In genomic region chr6:88196054-88196732, GRCm38 (mm10) we compare ENCODE assay signal across 9 mouse cellular contexts. TPM values are rescaled to one million over a fixed set of nuclear protein-coding genes. Genes with fewer than 3 reads are reported as not detected.
DNase-seq lines count a peak whose midpoint lies in the region; ATAC-seq and TF ChIP-seq lines count a peak whose summit lies in the region.
"Had no signal": no experiment of that assay in that cellular context is flagged by ENCODE, and none has a peak within 500 bp of the region (broad histone marks: within the 10 kb centered on the region; RNA-seq: fewer than 3 reads in every experiment).

No protein-coding gene starts in this region.

- no peak for TF ChIP-seq CTCF in heart, adult 2 months (IDR thresholded peaks at IDR 0.05)

- intact Hi-C loops in heart, adult 2 months (cut with DNase I), result loop anchor here (2.0 kb wide), 1 partner anchor 45 kb away; no protein-coding TSS in a partner anchor

- peak in 1 of 2 experiments; percentile 51 for DNase-seq in heart, adult 2 months
- DNase-seq in heart, adult 8-10 months (ENCODE audit: low spot score), result no peak
- DNase-seq in embryonic facial prominence, embryonic 11.5 days (ENCODE audit: low spot score), result peak; percentile 30
- no peak for DNase-seq in urinary bladder, postnatal 4 days (ENCODE audit: low spot score in 2 of 2)
- no peak for DNase-seq in adrenal gland, adult 8-10 months
- no peak for DNase-seq in yolk sac, embryonic 10.5 days (ENCODE audit: low spot score)

- 23% methylated on average over 33 of the region's 33 CpGs for WGBS in heart, adult 2 months
- WGBS in embryonic facial prominence, embryonic 11.5 days, result 1% methylated on average over 33 of the region's 33 CpGs
- 3% methylated on average over 33 of the region's 33 CpGs for WGBS in hindbrain, embryonic 16.5 days

- H3K9ac ChIP-seq in heart, adult 2 months (ENCODE audit: low read depth, low read length), result peak overlapping the region; percentile 73
- peak overlapping the region; percentile 55 for H3K9ac ChIP-seq in embryonic facial prominence, embryonic 11.5 days (replicated peaks; ENCODE audit: low read length)
- no peak overlapping the region for H3K9ac ChIP-seq in hindbrain, embryonic 16.5 days (ENCODE audit: low read depth, low read length)

- H3K27ac ChIP-seq in heart, adult 2 months, result peak overlapping the region; percentile 93
- H3K27ac ChIP-seq in embryonic facial prominence, embryonic 11.5 days (replicated peaks; ENCODE audit: low read depth, low read length), result no peak overlapping the region
- no peak overlapping the region for H3K27ac ChIP-seq in hindbrain, embryonic 16.5 days (ENCODE audit: low read depth, low read length)

- peaks cover 8% of the 10 kb centered on the region for H3K27me3 ChIP-seq in heart, adult 2 months (ENCODE audit: control insufficient read depth, insufficient read depth, low read length)
- H3K27me3 ChIP-seq in embryonic facial prominence, embryonic 11.5 days (ENCODE audit: control insufficient read depth, insufficient read depth, low read length), result peaks cover 90% of the 10 kb centered on the region
- peaks cover 82% of the 10 kb centered on the region for H3K27me3 ChIP-seq in hindbrain, embryonic 16.5 days (replicated peaks; ENCODE audit: control insufficient read depth, insufficient read depth, low read length)
- H3K27me3 ChIP-seq in myocyte (ENCODE audit: control insufficient read depth, insufficient read depth, insufficient read length), result no peaks in the 10 kb centered on the region

- no peaks in the 10 kb centered on the region for H3K36me3 ChIP-seq in heart, adult 2 months (ENCODE audit: control insufficient read depth, insufficient read depth, low read length)
- no peaks in the 10 kb centered on the region for H3K36me3 ChIP-seq in embryonic facial prominence, embryonic 11.5 days (replicated peaks; ENCODE audit: control insufficient read depth, insufficient read depth, low read depth, low read length)
- no peaks in the 10 kb centered on the region for H3K36me3 ChIP-seq in hindbrain, embryonic 16.5 days (ENCODE audit: control insufficient read depth, insufficient read depth, low read length)
- no peaks in the 10 kb centered on the region for H3K36me3 ChIP-seq in myocyte (ENCODE audit: control insufficient read depth, insufficient read depth)

- no peak overlapping the region for H3ac ChIP-seq in myocyte (ENCODE audit: control insufficient read depth, insufficient read length)

- no peaks in the 10 kb centered on the region for H3K79me2 ChIP-seq in heart, adult 2 months (replicated peaks; ENCODE audit: control insufficient read depth, insufficient read depth, low read length)
- peaks cover 15% of the 10 kb centered on the region for H3K79me2 ChIP-seq in myocyte (ENCODE audit: control insufficient read depth, insufficient read depth)

- no peak for TF ChIP-seq EP300 in heart, adult 2 months (IDR thresholded peaks at IDR 0.05; ENCODE audit: insufficient read depth, low read depth, low read length)

- H3K9me3 ChIP-seq in embryonic facial prominence, embryonic 11.5 days (replicated peaks; ENCODE audit: control insufficient read depth, low read length), result no peaks in the 10 kb centered on the region
- H3K9me3 ChIP-seq in hindbrain, embryonic 16.5 days (ENCODE audit: control insufficient read depth, low read length), result no peaks in the 10 kb centered on the region

- 0 out of 2 replicates have a peak, but pooled peaks cover 1% of the 10 kb centered on the region for H3K4me1 ChIP-seq in heart, adult 2 months (ENCODE audit: control insufficient read depth, insufficient read depth, low read length)
- H3K4me1 ChIP-seq in embryonic facial prominence, embryonic 11.5 days (ENCODE audit: control insufficient read depth, insufficient read depth, low read length), result peaks cover 12% of the 10 kb centered on the region
- peaks cover 27% of the 10 kb centered on the region for H3K4me1 ChIP-seq in hindbrain, embryonic 16.5 days (ENCODE audit: control insufficient read depth, insufficient read depth, low read depth, low read length)

- peak overlapping the region; percentile 61 for H3K4me3 ChIP-seq in heart, adult 2 months
- peak overlapping the region; percentile 47 for H3K4me3 ChIP-seq in embryonic facial prominence, embryonic 11.5 days (ENCODE audit: low read depth, low read length)
- H3K4me3 ChIP-seq in hindbrain, embryonic 16.5 days (ENCODE audit: low read length), result peak overlapping the region; percentile 38
- peak overlapping the region; percentile 90 for H3K4me3 ChIP-seq in myocyte

- no peak for TF ChIP-seq POLR2A in heart, adult 2 months (IDR thresholded peaks at IDR 0.05; ENCODE audit: insufficient read depth, low read depth, low read length)
- TF ChIP-seq POLR2A in myocyte (IDR thresholded peaks at IDR 0.05; ENCODE audit: insufficient read length, low read depth), result no peak

- peak overlapping the region; percentile 79 for H3K4me2 ChIP-seq in embryonic facial prominence, embryonic 11.5 days (ENCODE audit: low read depth, low read length)
- H3K4me2 ChIP-seq in hindbrain, embryonic 16.5 days (ENCODE audit: low read length), result peak overlapping the region; percentile 55
- peak overlapping the region; percentile 98 for H3K4me2 ChIP-seq in myocyte (ENCODE audit: low read depth)

- no peak for ATAC-seq in embryonic facial prominence, embryonic 11.5 days (replicated peaks; ENCODE audit: insufficient number of reproducible peaks, low FRiP score, low TSS enrichment, low read depth)
- no peak for ATAC-seq in hindbrain, embryonic 16.5 days

TF ChIP-seq in myocyte, 11 proteins besides CTCF, POLR2A, EP300 and RAD21:
- TF ChIP-seq MYOD1 (IDR thresholded peaks at IDR 0.05; ENCODE audit: control insufficient read depth in 1 of 3, insufficient read length in 2 of 3, low read depth in 2 of 3) (no peak), MAX (IDR thresholded peaks at IDR 0.05; ENCODE audit: low read depth) (no peak), E2F4 (IDR thresholded peaks at IDR 0.05; ENCODE audit: insufficient read depth) (no peak), POLR2AphosphoS2 (IDR thresholded peaks at IDR 0.05; ENCODE audit: insufficient read length, low read depth) (no peak), USF1 (IDR thresholded peaks at IDR 0.05; ENCODE audit: low read depth) (no peak), TCF12 (IDR thresholded peaks at IDR 0.05; ENCODE audit: insufficient read depth, poor library complexity, severe bottlenecking) (no peak), CEBPB (IDR thresholded peaks at IDR 0.05; ENCODE audit: insufficient read depth, poor library complexity, severe bottlenecking) (no peak), SRF (IDR thresholded peaks at IDR 0.05; ENCODE audit: control insufficient read depth, insufficient read length, low read depth) (no peak), MYOG (IDR thresholded peaks at IDR 0.05; ENCODE audit: control insufficient read depth in 1 of 3, insufficient read depth in 1 of 3, insufficient read length in 2 of 3, low read depth in 2 of 3) (no peak), REST (IDR thresholded peaks at IDR 0.05; ENCODE audit: insufficient read depth, insufficient read length) (no peak)
TF ChIP-seq in myocyte: peak in this region for 0.

RNA-seq across cellular contexts. Expression of gene Gata2, which starts 2.5 kb away (rescaled TPM):
- 10 to 100 TPM; 17.8 to 19.6 TPM for total RNA-seq in heart, adult 2 months (2021)
- polyA plus RNA-seq in heart, adult 2 months (2012; rRNA removed), result 14.3 and 18.7 TPM in 2 replicates
- 10 to 100 TPM; 13.5 to 20.0 (median 17.4) TPM for total RNA-seq in heart, adult 8-10 months (2022)
- polyA plus RNA-seq in embryonic facial prominence, embryonic 11.5 days (2014; fragmentation: Nextera tagmentation; extraction: Ambion mirVana), result 28.3 and 30.0 TPM in 2 replicates
- 14.1 and 18.0 TPM in 2 replicates for polyA plus RNA-seq in hindbrain, embryonic 16.5 days (2015; fragmentation: Nextera tagmentation; extraction: Ambion mirVana)
- 19.3 TPM for polyA plus RNA-seq in myocyte (2012; fragmentation: generic; extraction: Trizol)
- 10 to 100 TPM; 29.3 to 72.4 (median 56.5) TPM for total RNA-seq in adrenal gland, adult 8-10 months (2022)

RNA-seq across cellular contexts. Expression of gene Dnajb8, which starts 25.9 kb away (rescaled TPM):
- total RNA-seq in heart, adult 2 months (2021), result not detected
- 0.29 TPM in 1 of 2 replicates, not detected in the other for polyA plus RNA-seq in heart, adult 2 months (2012; rRNA removed)
- total RNA-seq in heart, adult 8-10 months (2022), result not detected
- not detected in 2 replicates for polyA plus RNA-seq in embryonic facial prominence, embryonic 11.5 days (2014; fragmentation: Nextera tagmentation; extraction: Ambion mirVana)
- polyA plus RNA-seq in hindbrain, embryonic 16.5 days (2015; fragmentation: Nextera tagmentation; extraction: Ambion mirVana), result not detected in 2 replicates
- not detected for polyA plus RNA-seq in myocyte (2012; fragmentation: generic; extraction: Trizol)
- not detected for total RNA-seq in adrenal gland, adult 8-10 months (2022)
- total RNA-seq: heart, postnatal 14 days had no signal

Comparison
In these comparisons a context has a peak if more than half of its experiments do, and no peak if none do; other contexts are left out.
1. H3K4me3 ChIP-seq: peak in every context shown above with its lines; median percentile 90 in myocyte; 61 in heart, adult 2 months; 47 in embryonic facial prominence, embryonic 11.5 days; 38 in hindbrain, embryonic 16.5 days.